Mouse (Mus musculus) cerebellum, adult (tissue): ENCODE results near the gene Nfx1.
A peak's percentile ranks its signal among the peaks of the same experiment; 100 is the strongest.

Source experiments
- ATAC-seq: cut with Nextera tagmentation; 2 replicates; pipeline ENCODE4 v1.9.2; 2017; ENCODE audit warnings: mild to moderate bottlenecking, moderate library complexity, mixed read lengths; ENCODE audit not compliant: insufficient number of reproducible peaks, low FRiP score, low TSS enrichment

The Nfx1 gene

DNA sequence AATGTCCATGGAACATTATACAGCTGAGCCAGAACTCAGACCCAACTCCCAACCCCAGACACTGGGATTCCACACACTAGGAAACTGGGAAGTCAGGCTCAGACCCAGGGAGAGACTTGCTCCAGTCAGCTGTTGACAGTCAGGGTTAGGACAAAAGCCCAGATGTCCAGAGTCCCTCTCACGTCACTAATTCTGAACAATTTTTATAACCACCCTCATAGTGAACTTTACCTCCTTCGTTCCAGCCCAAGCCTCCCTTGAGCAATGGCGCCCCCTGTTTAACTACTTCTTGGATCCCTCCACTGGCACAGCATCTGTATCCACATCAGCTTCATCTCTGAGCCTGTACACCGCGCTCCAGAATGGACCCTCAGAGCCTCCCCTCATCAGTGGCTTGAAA is 73.3 kb downstream of the Nfx1 start:
- ATAC-seq, result no peak

DNA sequence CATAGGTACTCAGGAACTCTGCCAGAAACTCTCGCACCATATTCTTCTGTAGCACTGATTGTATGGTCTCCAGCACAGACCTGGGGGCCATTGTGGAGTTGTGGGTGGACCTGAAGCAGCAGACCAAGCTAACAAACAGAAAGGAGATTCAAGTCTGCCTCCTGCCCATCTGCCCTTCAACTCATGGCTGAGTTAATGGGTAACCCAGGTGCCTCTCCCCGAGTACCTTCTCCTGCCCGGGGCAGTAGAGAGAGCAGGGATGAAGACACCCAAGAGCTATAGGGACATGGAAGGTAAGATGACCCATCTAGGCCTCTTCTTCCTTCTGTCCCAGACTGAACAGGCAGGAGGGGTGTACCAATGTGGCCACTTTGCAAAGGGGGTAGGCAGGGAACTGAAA is 74.6 kb downstream of the Nfx1 start:
- ATAC-seq, result no peak

GRCm38 (mm10) chr4:41046254-41046795 is 75.6 kb downstream of the Nfx1 start:
- no peak for ATAC-seq

- no peak for ATAC-seq
These were observed 77.0 kb downstream of the Nfx1 start, which contains the start of gene Aqp7 for GRCm38 (mm10) chr4:41047524-41048271. Aqp7 (minus strand) TSS chr4:41048139.

GRCm38 (mm10) chr4:41048926-41049325 is 78.2 kb downstream of the Nfx1 start:
- ATAC-seq, result no peak

DNA sequence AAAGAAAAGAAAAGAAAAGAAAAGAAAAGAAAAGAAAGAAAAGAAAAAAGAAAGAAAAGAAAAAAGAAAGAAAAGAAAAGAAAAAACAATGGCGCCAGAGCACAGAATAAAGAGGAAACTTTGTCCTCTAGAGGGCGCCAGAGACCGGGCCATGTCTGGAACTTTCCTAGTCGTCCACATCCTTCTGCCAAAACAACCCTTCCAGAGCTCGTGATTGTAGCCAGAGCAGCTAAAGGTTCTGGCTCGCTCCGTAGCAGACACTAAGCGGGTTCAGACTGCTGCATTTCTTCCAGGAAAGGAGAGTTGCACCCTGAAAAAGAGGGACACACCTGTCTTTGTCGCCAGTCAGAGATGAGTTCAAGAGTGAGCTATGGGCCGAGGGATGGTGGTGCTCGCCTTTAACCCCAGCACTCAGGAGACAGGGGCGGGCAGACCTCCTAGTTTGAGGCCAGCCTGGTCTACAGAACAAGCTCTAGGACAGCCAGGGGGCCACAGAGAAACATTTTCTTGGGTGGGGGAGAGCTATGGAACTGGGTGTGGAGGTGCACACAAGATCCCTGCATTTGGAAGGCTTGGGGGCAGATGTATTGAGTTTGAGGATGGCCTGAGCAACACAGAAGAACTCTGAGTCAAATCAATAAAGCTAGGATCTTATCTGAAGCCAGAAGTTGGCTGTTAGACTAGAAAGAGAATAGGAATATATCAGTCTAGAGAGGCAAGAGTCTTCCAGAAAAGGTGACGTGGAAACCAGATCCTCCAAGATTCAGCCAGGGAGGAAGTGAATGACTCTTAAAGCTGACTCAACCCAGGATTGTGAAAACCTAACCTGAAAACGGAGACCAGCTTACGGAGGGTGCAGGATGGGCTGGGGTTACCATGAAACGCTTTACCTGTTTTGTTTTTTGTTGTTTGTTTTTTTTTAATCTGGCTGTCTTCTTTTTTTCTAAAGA is 80.3 kb downstream of the Nfx1 start:
- ATAC-seq, result peak; percentile 66; the same call in 1 of the 2 replicates

DNA sequence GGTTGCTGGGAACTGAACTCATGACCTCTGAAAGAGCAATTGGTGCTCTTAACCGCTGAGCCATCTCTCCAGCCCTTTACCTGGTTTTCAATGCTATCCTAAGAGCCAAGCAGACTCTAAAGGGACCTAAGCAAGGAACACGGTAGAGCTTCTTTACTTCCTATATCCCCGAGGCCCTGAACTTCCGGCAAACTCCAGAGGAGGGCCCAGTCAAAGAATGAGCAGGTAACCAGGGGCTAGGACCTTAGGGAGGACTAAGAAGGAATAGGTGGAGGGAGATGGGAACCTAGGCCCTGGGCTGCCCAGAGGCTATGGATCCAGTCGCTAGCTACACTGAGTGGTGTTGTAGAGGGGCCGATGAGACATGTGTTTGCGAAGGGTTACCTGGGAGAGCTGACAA is 81.1 kb downstream of the Nfx1 start:
- no peak for ATAC-seq

GRCm38 (mm10) chr4:41055111-41055510 is 84.4 kb downstream of the Nfx1 start:
- no peak for ATAC-seq

DNA sequence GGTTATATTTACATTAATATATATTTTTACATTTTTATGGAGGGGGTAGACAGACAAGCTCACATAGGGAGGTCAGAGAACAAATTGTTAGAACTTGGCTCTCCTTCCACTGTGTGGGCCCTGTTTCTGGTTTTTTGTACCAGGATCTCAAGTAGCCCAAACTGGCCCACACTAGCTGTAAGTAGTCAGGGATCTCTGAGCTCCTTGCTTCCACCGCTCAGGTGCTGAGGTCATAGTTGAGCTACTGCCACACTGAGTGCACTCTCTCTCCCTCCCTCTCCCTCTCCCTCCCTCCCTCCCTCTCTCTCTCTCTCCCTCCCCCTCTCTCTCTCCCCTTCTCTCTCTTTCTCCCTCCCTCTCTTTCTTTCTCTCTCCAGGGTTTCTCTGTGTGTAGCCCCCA is 85.5 kb downstream of the Nfx1 start:
- no peak for ATAC-seq

DNA sequence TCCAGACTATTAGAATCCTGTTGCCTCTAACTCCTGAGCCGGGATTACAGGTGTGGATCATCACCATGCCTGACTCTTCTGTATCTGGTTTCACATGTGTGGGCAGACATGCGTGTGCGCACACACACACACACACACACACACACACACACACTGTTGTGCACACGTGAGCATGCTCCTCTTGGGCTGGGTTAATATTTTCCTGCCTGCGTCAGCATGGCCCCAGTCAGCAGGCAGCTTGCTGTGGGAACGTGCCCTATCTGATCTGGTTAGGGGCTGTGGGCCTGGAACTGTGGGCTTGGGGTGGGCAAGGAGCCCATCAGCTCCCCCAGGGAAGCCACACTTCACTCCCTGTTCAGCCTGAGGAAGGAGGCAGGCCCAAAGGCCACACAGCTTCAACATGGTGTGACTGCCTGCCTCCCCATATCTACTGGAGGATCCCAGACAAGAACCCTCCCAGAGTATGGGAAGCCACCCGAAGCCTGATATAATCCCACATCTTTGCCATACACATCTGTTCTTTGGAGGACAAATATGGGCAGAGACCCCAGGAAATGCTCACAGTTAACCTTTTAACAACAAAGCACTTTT is 86.1 kb downstream of the Nfx1 start:
- ATAC-seq, result no peak

DNA sequence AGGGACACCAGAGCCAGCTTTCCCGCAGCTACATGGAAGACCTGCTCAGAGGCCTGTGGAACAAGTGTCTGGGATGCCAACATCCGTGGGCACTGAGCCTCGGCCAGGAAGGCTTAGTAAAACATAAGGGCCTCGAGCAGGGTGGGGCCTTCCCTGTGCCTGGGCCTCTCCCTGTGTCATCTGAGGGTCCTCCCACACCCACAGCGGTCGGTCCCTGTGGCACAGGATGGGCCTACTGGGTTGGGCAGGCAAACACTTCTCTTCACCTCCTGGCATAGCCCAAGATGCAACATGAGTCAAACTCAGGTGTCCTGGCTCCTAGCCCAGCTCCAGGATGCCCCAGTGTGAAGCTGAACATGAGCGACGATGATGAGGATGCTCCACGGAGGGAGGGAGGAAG is 86.7 kb downstream of the Nfx1 start:
- ATAC-seq, result peak; percentile 58; the same call in 1 of the 2 replicates

GRCm38 (mm10) chr4:41063351-41063750 is 92.6 kb downstream of the Nfx1 start:
- ATAC-seq, result no peak

DNA sequence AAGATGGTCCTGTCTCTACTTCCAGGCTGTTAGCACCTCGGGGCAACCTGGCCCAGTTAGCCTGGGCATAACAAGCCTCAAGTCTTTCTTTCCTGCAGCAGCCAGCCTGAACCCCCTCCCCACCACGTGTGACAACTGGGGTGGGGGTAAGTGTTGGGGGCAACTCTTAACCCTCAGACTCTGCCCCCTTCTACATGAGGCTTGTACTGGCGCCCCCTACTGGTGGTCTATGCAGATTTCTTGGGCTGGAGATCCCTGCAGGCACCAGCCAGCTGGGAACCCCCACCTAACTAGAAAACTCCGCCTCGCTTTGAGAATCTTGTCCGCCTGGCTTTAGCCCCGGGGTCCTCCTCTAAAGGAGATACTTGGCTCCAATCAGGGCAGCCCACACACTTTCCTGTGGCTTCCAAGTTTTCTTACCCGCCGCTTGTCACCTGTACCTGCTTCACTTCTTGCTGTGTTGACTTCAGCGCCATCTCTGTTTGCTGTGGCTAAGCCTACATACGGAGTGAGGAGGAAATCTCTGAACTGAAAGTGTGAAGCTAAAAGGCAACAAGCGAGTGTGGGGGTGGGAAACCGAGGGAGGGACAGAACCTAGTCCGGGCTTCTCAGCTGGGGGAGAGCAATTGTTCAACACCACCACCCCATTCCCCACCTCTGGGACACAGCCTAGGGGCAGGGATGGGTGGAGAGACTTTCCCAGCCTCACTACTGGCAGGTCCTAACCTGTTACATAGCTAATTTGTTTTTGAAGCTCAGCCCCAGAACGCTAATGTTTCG is 93.4 kb downstream of the Nfx1 start:
- no peak for ATAC-seq

DNA sequence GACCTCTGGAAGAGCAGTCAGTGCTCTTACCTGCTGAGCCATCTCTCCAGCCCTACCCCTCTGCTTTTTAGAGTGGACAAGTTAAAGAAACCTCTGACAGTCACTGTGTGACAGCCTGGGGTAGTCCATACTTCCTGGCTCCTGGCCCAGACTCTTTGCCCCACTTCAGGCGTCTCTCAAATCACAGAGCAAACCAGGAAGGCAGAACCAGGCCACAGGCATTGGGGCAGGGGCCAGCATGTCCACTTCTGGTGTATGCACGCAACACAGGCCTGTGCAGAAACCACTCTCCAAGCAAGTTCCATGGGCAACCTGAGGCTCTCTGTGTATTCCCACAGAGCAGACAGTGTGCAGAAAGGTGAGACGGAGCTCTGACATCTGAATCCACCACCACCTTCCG is 94.5 kb downstream of the Nfx1 start:
- no peak for ATAC-seq

GRCm38 (mm10) chr4:41071500-41072429 is 101.1 kb downstream of the Nfx1 start:
- no peak for ATAC-seq

GRCm38 (mm10) chr4:41073008-41073817 is 102.5 kb downstream of the Nfx1 start:
- no peak for ATAC-seq

- no peak for ATAC-seq
These were observed 103.8 kb downstream of the Nfx1 start for GRCm38 (mm10) chr4:41074461-41074860.
